Mouse (Mus musculus) layer of hippocampus, adult 2 months (tissue): Measurements from ENCODE around the gene Mb. TPM values are rescaled to one million over a fixed set of nuclear protein-coding genes. Genes with fewer than 3 reads are reported as not detected.

Experiments
- DNase-seq, 2 experiments: peaks; one replicate each; pipeline ENCODE4 v3.0.0; 2022; ENCODE audit warnings: low spot score in 2 of 2
- H3K27ac ChIP-seq: fragments of 200-600 bp; 2 replicates; pipeline ENCODE4 v1.8.1; 2022
- H3K4me3 ChIP-seq: fragments of 200-600 bp; 2 replicates; pipeline ENCODE4 v1.8.1; 2022; ENCODE audit warnings: mild to moderate bottlenecking
- CTCF ChIP-seq: fragments of 200-600 bp; conservative IDR thresholded peaks from 2 replicates; pipeline ENCODE4 v1.8.1; 2022; ENCODE audit warnings: antibody characterized with exemption, mild to moderate bottlenecking, moderate library complexity
- total RNA-seq, 2 experiments: library from RNA; stranded (reverse); gene quantifications; 2 replicates each; pipeline ENCODE4 v1.2.3; 2021

Gene Mb
- total RNA-seq, 2 experiments from 2014 or later = 0.49 TPM; not detected in 1

GRCm38 (mm10) chr15:77056001-77056790, 5.7 kb upstream of the Mb start:
- H3K27ac ChIP-seq = peak overlapping the region; percentile 69; the same call in 1 of the 2 replicates
- DNase-seq = no peak

GRCm38 (mm10) chr15:77054611-77055175, 4.2 kb upstream of the Mb start:
- peak overlapping the region; percentile 69 for H3K27ac ChIP-seq

More at GRCm38 (mm10) chr15:77056001-77056790, 5.7 kb upstream of the Mb start:
- H3K4me3 ChIP-seq = no peak overlapping the region
- TF ChIP-seq CTCF = no peak

GRCm38 (mm10) chr15:77053021-77053420, 2.6 kb upstream of the Mb start:
- no peak for DNase-seq
- TF ChIP-seq CTCF = no peak
- no peak overlapping the region for H3K27ac ChIP-seq
- no peak overlapping the region for H3K4me3 ChIP-seq

More at GRCm38 (mm10) chr15:77054611-77055175, 4.2 kb upstream of the Mb start:
- DNase-seq = no peak
- TF ChIP-seq CTCF = no peak
- no peak overlapping the region for H3K4me3 ChIP-seq

- no peak overlapping the region for H3K4me3 ChIP-seq
- no peak for DNase-seq
- no peak overlapping the region for H3K27ac ChIP-seq
- TF ChIP-seq CTCF = no peak
These were observed 1.7 kb upstream of the Mb start for GRCm38 (mm10) chr15:77052176-77052575.

GRCm38 (mm10) chr15:77045609-77046008, 4.9 kb downstream of the Mb start:
- no peak overlapping the region for H3K27ac ChIP-seq
- no peak overlapping the region for H3K4me3 ChIP-seq
- TF ChIP-seq CTCF = no peak
- DNase-seq = no peak

GRCm38 (mm10) chr15:77044597-77045320, 5.7 kb downstream of the Mb start, which contains the start of gene Apol6:
Gene Apol6 (plus strand): TSS chr15:77044729.
- Histone ChIP-seq H3K27ac (no peak within 1 kb of the TSS), H3K4me3 (no peak within 1 kb of the TSS)
- DNase-seq = no peak
- no peak for TF ChIP-seq CTCF

- no peak for TF ChIP-seq CTCF
- DNase-seq = no peak
- Histone ChIP-seq H3K27ac (no peak overlapping the region), H3K4me3 (no peak overlapping the region)
These were observed 9.7 kb downstream of the Mb start for GRCm38 (mm10) chr15:77040784-77041183.

GRCm38 (mm10) chr15:77039211-77039700, 11.2 kb downstream of the Mb start:
- no peak for TF ChIP-seq CTCF
- no peak for DNase-seq
- H3K27ac ChIP-seq = no peak overlapping the region
- no peak overlapping the region for H3K4me3 ChIP-seq

- H3K4me3 ChIP-seq = no peak overlapping the region
- TF ChIP-seq CTCF = no peak
- no peak for DNase-seq
- H3K27ac ChIP-seq = peak overlapping the region; percentile 72
These were observed 12.9 kb downstream of the Mb start for GRCm38 (mm10) chr15:77037278-77038161.

GRCm38 (mm10) chr15:77036989-77037277, 13.5 kb downstream of the Mb start:
- no peak for TF ChIP-seq CTCF
- Histone ChIP-seq H3K27ac (peak overlapping the region; percentile 72), H3K4me3 (no peak overlapping the region)
- no peak for DNase-seq

- peak overlapping the region; percentile 72 for H3K27ac ChIP-seq
- TF ChIP-seq CTCF = no peak
- no peak overlapping the region for H3K4me3 ChIP-seq
- DNase-seq = no peak
These were observed 14.0 kb downstream of the Mb start for GRCm38 (mm10) chr15:77036320-77036988.

GRCm38 (mm10) chr15:77035643-77036042, 14.8 kb downstream of the Mb start:
- Histone ChIP-seq H3K27ac (no peak overlapping the region), H3K4me3 (no peak overlapping the region)
- no peak for DNase-seq
- TF ChIP-seq CTCF = no peak
